Mouse (Mus musculus) cerebellum, postnatal 10 days (tissue): ENCODE data around the gene Ddah1.

ENCODE experiments used
- DNase-seq, 2 experiments: peaks; one replicate each; pipeline ENCODE4 v3.0.0; 2021; ENCODE audit warnings: mixed read lengths in 2 of 2

The Ddah1 gene

GRCm38 (mm10) chr3:145820439-145820838 lies 62.0 kb downstream of the Ddah1 start:
- DNase-seq: no peak

GRCm38 (mm10) chr3:145820938-145821337 lies 62.5 kb downstream of the Ddah1 start:
- DNase-seq: no peak

DNA sequence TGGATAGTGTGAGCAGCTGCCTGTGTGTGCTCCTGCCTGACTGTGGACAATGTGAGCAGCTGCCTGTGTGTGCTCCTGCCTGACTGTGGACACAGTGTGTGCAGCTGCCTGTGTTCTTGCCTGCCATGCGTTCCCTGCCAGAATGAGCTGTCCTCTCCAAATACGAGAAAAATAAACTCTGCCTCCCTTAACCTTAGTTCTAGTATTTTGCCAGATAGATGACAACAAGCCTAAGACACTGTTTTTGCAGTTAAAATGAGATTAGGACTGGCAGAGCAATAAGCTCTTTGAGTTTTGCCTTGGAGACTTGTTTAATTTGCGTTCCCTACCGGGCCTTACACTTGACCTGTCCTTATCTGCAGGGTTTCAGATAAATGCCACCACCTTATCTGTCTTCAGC lies 63.7 kb downstream of the Ddah1 start:
- no peak for DNase-seq

DNA sequence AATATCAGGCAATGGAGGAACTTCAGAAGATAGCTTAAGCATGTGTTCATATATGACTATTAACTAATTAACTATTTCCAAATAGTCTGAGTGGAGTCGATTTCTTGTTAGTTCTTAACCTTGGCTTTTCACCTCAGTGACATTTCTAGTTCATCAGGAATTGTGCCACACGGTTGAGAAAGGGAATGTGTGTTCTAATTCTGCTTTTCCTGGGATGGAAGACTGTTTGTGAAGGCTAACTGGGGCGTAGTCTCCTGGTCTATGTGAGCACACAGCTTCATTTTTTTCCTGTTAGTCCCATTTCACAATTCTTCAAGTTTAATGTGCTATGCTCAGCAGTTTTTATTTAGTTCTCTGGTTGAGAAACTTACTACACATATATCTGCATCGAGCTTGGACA lies 65.2 kb downstream of the Ddah1 start:
- DNase-seq: no peak

DNA sequence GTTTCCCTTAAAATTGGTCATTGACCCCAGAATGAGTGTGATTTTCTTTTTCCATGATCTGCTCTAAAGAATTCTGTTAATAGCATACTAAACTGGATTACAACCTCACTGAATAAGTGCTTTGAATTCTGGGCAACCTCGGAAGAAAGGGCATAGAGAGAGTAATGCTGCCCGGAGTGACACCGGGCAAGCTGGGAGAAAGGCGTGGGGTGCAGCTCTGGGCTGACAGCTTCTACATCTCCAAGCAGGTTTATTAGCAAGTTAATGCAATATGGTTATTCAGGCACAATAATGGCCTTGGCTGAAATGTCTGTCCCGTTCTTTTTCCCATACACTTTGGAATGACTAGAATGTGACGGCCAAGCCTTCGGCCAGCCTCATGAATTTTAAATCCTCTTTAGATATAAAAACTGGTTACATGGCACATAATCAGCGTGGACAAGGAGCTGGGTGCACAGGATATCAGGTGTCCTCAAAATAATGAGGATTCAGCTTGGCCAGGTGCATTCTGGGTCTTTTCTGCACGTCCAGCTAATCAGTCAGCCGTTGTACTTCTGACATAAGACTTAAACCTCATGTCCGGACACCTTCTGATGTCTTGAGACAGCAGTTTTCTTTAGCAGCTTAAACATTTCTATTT lies 67.1 kb downstream of the Ddah1 start:
- DNase-seq: no peak

GRCm38 (mm10) chr3:145827191-145828045 lies 68.9 kb downstream of the Ddah1 start:
- peak; percentile 23 to 30 for DNase-seq

DNA sequence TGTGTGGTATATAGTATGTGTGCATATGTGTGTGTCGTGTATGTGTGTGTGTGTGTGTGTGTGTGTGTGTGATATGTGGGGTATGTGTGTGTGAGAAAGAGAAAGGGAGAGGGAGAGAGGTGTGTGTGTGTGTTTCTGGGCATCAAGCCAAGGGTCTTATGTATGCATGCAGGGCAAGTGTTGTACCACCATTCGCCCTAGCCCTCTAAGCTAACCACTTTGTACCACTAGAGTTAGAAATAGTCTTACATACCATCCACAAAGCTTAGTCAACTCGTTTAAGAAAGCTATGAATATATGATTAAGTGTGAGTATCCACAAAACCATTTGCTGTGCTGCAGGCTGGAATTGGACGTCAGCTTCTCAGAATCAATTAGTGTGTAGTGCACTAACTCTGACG lies 70.4 kb downstream of the Ddah1 start:
- no peak for DNase-seq

- DNase-seq: no peak
Measured at GRCm38 (mm10) chr3:145833948-145834538, 75.6 kb downstream of the Ddah1 start.

GRCm38 (mm10) chr3:145838281-145838680 lies 79.8 kb downstream of the Ddah1 start:
- DNase-seq: no peak

DNA sequence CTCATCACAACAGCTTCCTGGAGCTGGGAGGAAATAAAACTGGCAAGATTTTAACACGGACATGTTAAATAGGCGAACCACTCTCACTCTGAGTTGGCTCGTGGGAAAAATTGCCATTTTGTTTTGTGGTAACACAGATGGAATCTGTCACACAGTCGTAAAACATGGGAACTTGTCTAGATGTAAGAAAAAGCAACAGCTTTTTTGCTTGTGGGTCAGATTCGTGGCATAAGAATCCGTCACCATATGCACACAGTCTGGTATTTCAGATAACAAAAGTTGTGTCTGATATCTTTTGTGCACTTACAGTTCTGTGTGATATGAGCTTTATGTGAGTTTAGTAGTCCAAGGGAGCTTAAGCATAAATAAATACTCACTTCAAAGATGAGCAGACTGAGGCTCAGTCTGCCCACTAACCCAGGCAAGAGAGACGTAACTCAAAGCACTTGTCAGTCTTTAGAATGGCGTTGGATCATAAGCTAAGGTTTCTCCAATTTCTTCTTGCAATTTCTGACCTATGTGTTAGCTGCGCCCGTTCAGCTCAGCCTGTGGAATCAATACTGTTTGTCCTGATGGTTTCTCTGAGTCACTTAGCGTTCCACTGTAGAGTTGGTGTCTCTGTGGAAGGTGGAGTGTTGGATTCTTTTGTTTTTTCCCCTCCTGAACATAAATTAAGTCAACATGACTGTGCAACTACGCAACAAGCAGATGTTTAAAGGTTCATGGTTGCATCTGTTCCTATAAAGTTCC lies 83.7 kb downstream of the Ddah1 start:
- DNase-seq: no peak

- DNase-seq: peak in 1 of 2 experiments; percentile 35
Measured at GRCm38 (mm10) chr3:145843836-145844235, 85.4 kb downstream of the Ddah1 start.

DNA sequence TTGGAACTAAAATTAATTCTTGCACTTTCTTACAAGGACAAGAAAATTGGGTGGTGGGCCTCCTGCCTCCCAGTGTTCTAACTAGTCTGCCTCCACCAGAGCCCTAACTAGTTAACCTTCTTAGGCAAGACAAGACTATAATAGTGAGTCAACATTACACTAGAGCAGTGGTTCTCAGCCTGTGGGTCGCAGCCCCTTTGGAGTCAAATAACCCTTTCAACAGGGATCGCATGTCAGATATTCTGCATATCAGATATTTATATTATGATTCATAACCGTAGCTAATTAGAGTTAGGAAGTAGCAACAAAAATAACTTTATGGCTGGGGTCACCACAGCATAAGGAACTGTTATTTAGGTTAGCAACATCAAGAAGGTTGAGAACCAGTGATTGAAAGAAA lies 86.4 kb downstream of the Ddah1 start:
- DNase-seq: no peak

- peak in 1 of 2 experiments; percentile 29 for DNase-seq
Measured at GRCm38 (mm10) chr3:145846255-145846654, 87.8 kb downstream of the Ddah1 start.

GRCm38 (mm10) chr3:145852041-145852440 lies 93.6 kb downstream of the Ddah1 start:
- DNase-seq: no peak

DNA sequence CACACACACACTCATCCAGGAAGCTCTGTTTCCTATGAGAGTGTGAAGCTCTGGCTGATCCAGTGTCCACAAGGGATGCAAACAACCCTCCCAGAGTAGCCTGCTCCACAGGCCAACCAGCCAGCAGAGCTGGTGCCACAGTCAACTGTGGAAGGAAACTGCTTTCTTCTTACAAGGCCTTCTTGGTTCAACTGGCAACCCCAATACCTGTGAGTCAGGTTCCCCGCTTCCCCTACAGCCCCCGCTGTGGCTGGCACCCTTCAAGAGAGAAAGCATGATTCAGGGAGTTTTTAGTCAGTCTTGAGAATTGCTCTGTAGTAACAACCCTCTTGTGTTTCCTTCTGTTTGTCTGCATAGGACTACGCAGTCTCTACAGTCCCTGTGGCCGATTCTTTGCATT lies 94.3 kb downstream of the Ddah1 start:
- DNase-seq: no peak

DNA sequence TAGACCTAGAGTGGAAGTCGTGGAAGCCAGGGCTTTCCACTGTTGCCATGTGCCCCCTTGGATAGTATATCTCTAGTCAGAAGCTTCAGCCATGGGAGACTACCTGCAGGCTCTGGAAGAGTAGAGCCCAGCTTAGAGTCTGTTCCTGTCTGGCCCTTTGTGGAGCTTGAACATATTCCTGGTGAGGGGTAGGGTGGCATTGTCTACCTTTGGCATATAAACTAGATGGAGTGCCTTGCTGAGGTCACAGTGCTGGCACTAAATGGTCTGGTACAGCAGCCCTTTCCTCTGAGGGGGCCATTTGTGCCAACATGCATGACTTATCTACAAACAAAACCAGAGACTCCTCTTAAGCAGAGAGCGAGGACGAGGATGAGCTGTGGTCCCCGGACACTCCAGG lies 95.2 kb downstream of the Ddah1 start:
- DNase-seq: no peak

- DNase-seq: no peak
Measured at GRCm38 (mm10) chr3:145854427-145854826, 96.0 kb downstream of the Ddah1 start.

GRCm38 (mm10) chr3:145855299-145855698 lies 96.8 kb downstream of the Ddah1 start:
- no peak for DNase-seq

GRCm38 (mm10) chr3:145858388-145858787 lies 99.9 kb downstream of the Ddah1 start:
- no peak for DNase-seq

GRCm38 (mm10) chr3:145862521-145862920 lies 104.0 kb downstream of the Ddah1 start:
- DNase-seq: no peak

DNA sequence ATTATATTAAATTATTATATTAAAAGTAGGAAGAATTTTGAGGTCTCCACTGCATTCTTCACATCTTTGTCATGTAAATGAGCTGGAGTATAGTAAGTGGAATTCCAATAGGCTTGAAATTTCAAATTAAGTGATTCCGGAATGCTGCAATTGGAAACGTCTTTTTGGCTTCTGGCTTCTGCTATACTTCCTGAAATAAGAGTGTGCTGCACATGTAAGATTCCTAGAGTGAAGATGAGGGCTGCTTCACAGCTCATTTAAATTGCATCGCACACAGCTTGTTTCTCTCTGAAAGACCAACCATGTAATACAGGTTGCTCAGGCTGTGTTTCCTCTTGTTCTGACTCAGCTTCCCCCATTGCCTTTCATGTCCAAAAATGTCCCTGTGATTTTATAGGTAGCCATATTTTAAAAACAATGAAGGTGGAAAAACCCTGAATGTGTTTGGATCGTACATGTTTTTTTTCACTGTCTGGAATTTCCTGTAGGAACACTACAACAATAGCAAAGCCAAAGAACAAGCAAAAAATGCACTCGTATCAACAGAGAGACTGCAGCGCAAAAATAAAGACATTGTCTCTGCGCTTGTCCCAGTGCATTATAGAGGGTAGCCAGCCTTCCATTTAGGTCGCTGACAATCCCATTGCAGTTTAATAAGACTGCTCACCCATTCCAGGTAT lies 105.7 kb downstream of the Ddah1 start:
- DNase-seq: no peak

- peak; percentile 62 to 72 for DNase-seq
Measured at GRCm38 (mm10) chr3:145864713-145865233, 106.3 kb downstream of the Ddah1 start.
